Mouse (Mus musculus) olfactory bulb, adult 2 months (tissue): ENCODE data around the gene Nrcam. TPM values are rescaled to one million over a fixed set of nuclear protein-coding genes. Genes with fewer than 3 reads are reported as not detected.

Experiments used
- H3K27ac ChIP-seq: fragments of 200-500 bp; 2 replicates; pipeline ENCODE4 v1.5.1; 2012; ENCODE audit warnings: low read depth, low read length; ENCODE audit not compliant: insufficient read depth
- H3K4me1 ChIP-seq: fragments of 200-500 bp; 2 replicates; pipeline ENCODE4 v1.6.1; 2012; ENCODE audit warnings: low read length; ENCODE audit not compliant: control insufficient read depth, insufficient read depth
- H3K4me3 ChIP-seq: fragments of 200-500 bp; 2 replicates; pipeline ENCODE4 v1.5.1; 2012; ENCODE audit warnings: mild to moderate bottlenecking, low read depth, low read length, moderate library complexity; ENCODE audit not compliant: insufficient read depth
- CTCF ChIP-seq: fragments of 200-500 bp; IDR thresholded peaks from 2 replicates; pipeline ENCODE4 v1.5.1; 2012; ENCODE audit warnings: low read depth, mild to moderate bottlenecking, low read length, moderate library complexity; ENCODE audit not compliant: insufficient read depth
- POLR2A ChIP-seq: fragments of 200-500 bp; IDR thresholded peaks from 2 replicates; pipeline ENCODE4 v1.6.1; 2012; ENCODE audit warnings: mild to moderate bottlenecking, low read depth, low read length, moderate library complexity; ENCODE audit not compliant: insufficient read depth
- WGBS: fragments of 180-500 bp; shearing (Covaris S2); methylation state at CpG from one replicate; pipeline ENCODE4 v1.1.7; 2018; 5-methylcytosine and 5-hydroxymethylcytosine counted together
- polyA plus RNA-seq: library from polyadenylated mRNA; stranded (reverse); fragments of >200 nt; gene quantifications from 2 replicates; pipeline ENCODE4 v1.2.4, GENCODE M21; 2012; ENCODE audit warnings: low replicate concordance; ENCODE audit not compliant: missing spikeins, insufficient read depth, insufficient read length

The Nrcam gene
- polyA plus RNA-seq, 1 experiment: 445 TPM

DNA sequence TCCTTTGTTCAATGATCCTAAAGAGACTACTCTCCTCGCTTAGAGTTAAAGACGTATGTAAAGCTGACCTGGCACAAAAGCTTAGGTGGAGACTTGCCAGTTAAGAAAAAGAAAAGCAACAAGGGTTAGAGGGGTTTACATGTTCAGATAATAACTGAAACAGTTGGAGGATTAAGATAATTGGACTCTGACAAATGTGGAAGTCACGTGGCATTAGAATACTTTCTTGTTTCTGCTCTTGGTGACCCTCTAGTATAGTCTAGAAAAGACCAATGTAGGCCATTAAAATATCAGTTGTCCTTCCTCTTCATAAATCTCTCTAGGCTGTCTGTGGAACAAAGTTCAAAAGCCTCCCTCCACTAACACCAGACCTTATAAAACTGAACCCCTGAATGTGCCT, 20.5 kb upstream of the Nrcam start:
- WGBS: 82% methylated on average over 3 of the region's 3 CpGs
- Histone ChIP-seq H3K27ac (no peak overlapping the region), H3K4me1 (peaks cover 3% of the 10 kb centered on the region; the same call in 1 of the 2 replicates), H3K4me3 (no peak overlapping the region)
- TF ChIP-seq POLR2A (no peak), CTCF (no peak)

DNA sequence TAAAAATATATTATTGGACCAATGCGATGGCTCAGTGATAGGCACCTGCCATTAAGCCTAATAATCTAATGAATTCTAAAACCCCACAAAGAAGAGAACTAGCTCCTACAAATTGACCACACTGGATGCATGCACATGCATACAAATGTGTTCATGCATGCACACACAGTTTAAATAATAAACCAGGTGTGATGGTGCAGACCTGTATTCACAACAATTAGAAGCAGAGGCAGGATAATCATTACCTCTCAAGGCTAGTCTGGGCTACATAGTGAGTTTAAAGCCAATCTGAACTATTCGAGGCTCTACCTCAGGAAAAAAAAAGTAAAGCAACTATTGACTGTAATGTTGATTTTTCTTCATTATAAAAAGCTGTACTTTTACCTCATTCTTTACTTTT, 13.5 kb upstream of the Nrcam start:
- no peak overlapping the region for H3K4me3 ChIP-seq
- no peak overlapping the region for H3K27ac ChIP-seq
- no peak for TF ChIP-seq POLR2A
- no peak for TF ChIP-seq CTCF
- H3K4me1 ChIP-seq: no peaks in the 10 kb centered on the region
- WGBS: 88% methylated on average over 2 of the region's 2 CpGs

DNA sequence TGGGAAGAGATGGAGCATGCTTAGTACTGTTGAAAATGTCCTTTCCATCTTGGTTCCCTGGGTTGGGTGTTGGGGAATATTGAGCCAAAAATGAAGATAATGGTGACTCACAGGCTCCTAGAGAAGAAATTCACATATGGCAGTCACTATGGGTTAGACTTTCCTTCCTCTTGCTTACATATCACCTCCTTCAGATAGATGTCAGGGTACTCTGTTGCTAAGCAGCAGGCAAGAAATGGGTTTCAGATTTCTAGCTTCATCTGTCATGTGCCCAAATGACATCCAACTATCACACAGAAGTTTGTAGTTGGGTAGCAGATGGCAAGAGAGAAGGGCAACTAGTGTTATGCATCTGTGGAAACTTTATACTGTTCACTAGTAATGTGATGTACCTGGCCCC, 3.6 kb upstream of the Nrcam start:
- H3K27ac ChIP-seq: no peak overlapping the region
- no peak overlapping the region for H3K4me3 ChIP-seq
- no peaks in the 10 kb centered on the region for H3K4me1 ChIP-seq
- TF ChIP-seq CTCF (no peak), POLR2A (no peak)

DNA sequence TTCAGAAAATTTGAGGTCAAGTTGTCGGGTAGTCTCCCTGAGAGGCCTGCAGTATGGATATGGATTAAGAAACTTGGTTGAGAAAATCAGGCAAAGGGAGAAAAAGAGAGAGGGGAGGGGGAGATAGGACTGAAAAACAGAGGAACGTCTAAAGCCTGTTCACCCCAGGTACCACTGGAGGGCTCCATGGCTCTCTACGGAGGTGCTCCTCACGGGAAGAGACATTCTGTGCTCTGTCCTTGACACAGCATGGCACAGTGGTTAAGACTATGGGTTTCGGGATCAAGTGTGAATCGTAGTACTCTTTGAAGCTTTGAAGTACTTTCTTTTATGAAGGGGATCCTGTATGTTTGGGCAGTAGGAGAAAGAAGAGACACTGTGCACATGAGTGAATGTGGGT, 1.2 kb upstream of the Nrcam start:
- peaks cover 3% of the 10 kb centered on the region for H3K4me1 ChIP-seq
- WGBS: 25% methylated on average over 6 of the region's 6 CpGs
- no peak overlapping the region for H3K27ac ChIP-seq
- TF ChIP-seq CTCF: no peak
- no peak for TF ChIP-seq POLR2A
- H3K4me3 ChIP-seq: no peak overlapping the region

DNA sequence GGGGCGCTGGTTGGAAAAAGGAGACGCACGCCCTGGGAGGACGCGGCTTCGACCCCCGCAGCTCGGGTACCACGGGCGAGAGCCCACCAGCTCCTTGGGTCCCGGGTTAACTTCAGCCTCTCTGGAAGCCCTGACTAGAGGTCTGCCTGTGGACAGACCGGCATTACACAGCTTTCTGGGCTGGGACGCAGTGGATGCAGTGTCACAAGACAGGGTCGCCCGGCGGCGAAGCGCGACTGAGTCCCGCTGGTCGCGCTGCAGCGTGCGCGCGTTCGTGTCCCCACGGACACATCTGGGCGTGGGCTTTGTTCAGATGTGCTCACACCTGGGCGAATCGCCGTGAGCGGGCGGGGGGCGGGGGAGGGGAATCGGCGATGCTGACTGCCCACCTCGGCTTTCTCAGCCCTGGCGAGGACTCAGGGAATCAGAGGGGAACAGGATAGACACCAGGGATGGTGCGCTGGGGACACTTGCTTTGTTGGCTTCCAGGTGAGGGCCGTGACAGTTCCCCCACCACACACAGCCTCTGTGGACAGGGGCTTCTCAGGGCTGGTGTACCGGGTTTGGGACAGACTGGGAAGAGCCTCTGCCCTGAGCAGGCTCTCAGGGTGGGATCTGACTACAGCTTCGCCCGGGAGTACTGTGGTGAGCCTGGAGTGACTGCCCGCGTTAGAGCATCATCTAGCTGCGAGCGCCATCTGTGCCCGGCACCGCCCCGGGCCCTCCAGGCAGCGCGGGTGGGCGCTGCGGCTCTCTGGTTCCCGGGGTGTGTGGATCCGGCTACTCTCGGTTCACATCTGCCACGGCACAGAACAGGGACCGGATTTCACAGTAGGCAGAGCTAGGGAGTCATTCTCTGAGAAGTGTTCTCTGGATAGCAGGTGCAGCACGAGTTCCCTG, 881 bp downstream of the Nrcam start:
- under 1% methylated on average over 61 of the region's 61 CpGs for WGBS
- Histone ChIP-seq H3K4me3 (peak overlapping the region; percentile 85), H3K4me1 (peaks cover 3% of the 10 kb centered on the region), H3K27ac (peak overlapping the region; percentile 88)
- TF ChIP-seq POLR2A: no peak

DNA sequence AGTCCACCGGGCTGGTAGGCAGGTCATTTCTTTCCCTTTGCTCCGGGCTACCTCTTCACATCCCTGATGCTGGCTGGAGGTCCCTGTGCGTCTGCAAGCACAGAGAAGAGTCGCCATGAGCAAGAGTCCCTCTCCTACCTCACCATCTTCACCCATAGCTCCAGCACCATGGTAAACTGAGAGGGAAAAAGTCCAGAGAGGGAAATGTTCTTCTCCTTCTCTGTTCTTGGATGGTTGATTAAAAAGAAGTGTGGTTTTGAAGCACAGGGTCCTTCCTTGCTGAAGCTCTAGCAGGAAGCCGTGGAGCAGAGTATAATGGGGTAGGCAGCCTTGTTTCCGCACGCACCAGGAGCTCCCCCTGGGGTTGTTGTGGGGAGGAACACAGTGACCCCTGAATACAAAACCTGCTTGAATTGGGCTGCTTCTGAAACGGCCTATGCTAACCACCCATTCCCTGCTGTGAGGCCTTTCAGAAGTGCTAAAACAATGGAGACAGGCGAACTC, 1.6 kb downstream of the Nrcam start:
- peak overlapping the region; percentile 88 for H3K27ac ChIP-seq
- H3K4me1 ChIP-seq: peaks cover 3% of the 10 kb centered on the region
- H3K4me3 ChIP-seq: peak overlapping the region; percentile 85
- no peak for TF ChIP-seq POLR2A
- WGBS: 2% methylated on average over 9 of the region's 9 CpGs

DNA sequence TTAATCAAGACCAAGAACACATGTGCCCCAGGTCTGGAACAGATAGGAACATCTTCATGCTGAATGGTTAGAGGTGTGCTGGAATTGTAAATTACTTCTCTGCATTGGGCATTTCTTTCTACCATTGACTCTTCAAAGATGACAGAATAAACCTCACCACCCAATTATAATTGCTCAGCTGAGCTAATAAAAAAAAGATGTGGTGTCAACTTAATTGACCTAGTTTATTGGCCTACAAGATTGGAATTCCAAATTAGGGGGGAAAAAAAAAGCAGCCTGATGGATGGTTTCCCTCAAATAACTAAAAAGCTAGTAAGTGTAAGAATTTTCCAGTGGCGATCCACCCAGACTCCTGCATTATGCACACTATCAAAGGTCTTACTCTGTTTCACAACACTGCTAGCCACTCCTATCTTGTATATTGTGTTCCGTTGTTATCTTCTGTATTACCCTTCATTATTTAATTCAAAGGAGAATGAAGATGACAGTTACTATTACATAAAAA, 8.5 kb downstream of the Nrcam start:
- TF ChIP-seq POLR2A: no peak
- TF ChIP-seq CTCF: no peak
- H3K4me1 ChIP-seq: peaks cover 5% of the 10 kb centered on the region
- 75% methylated on average over 2 of the region's 2 CpGs for WGBS
- no peak overlapping the region for H3K27ac ChIP-seq
- no peak overlapping the region for H3K4me3 ChIP-seq

DNA sequence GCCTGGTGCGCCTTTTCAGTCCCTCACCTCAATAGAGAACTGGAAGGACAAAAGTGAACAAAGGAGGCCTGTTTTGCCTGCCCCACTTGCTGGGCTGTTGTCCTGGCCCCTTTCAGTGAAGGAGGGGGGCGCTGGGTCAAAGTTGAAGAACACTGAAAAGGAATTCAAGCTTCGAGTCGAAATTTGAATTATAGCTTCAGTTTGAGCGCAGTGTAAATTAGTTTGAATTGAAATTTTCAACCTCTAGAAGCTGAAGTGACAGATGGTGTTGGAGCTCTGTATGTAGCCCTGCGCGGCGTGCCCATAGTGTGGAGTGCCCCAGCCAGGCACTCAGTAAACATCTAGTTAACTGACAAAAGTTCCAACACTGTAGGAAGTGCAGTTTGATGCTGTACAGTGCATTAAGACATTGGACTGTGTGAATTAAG, 9.5 kb downstream of the Nrcam start:
- WGBS: 36% methylated on average over 8 of the region's 8 CpGs
- H3K27ac ChIP-seq: peak overlapping the region; percentile 83; the same call in 1 of the 2 replicates

DNA sequence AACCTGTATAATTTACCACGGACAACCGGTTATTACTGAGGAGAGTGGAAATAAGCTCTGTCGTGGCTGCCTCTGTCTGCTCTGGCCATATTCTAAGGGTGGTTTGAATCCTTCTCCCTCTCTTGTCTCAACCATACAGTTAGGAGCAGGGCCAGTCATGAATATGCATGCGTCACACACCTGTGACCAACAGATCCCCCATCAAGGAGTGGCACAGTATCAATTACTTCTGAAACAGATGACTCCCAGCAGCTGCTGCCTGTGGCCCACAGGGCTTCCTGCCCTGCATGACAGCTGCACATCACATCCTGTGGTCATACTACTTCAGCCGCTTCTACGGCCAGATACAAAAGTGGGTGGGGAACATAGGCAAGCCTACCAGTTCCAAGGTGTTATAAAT, 15.4 kb downstream of the Nrcam start:
- peaks cover 3% of the 10 kb centered on the region for H3K4me1 ChIP-seq
- no peak overlapping the region for H3K4me3 ChIP-seq
- 66% methylated on average over 6 of the region's 6 CpGs for WGBS
- TF ChIP-seq POLR2A: no peak
- TF ChIP-seq CTCF: no peak
- H3K27ac ChIP-seq: no peak overlapping the region

More for the DNA sequence above, 9.5 kb downstream of the Nrcam start:
- Histone ChIP-seq H3K4me3 (no peak overlapping the region), H3K4me1 (peaks cover 5% of the 10 kb centered on the region; the same call in 1 of the 2 replicates)
- TF ChIP-seq CTCF (no peak), POLR2A (no peak)

DNA sequence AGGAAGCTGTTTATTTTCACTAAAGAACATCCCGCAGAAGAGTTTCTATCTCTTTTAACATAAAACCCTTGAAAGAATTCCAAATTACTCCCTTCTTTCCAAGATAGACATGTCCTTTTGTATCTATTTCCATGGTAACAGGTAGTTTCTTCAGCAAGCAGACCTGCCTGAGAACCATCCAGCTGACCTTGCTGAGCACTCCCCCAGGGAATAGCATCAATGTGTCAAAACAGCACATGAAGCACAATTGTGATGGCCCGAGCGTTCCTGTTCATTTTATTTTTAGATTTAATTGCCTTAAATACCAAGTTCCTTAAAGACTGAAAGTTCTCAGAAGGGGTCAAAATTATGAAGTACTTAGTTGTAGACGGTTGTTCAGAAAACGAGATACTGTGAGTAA, 16.6 kb downstream of the Nrcam start:
- 24% methylated on average over 5 of the region's 5 CpGs for WGBS
- Histone ChIP-seq H3K27ac (peak overlapping the region; percentile 21; the same call in 1 of the 2 replicates), H3K4me3 (no peak overlapping the region), H3K4me1 (peaks cover 3% of the 10 kb centered on the region)
- TF ChIP-seq POLR2A (no peak), CTCF (no peak)
